Mouse (Mus musculus) CH12.LX (cell line): ENCODE data around the gene Loxl3.
A peak's percentile ranks its signal among the peaks of the same experiment; 100 is the strongest.

ENCODE experiments used
- CTCF ChIP-seq, 2 experiments: IDR thresholded peaks in 1 of 2; conservative IDR thresholded peaks in 1 of 2; 2 replicates each; pipeline ENCODE4 v1.5.1; 2011 to 2012; ENCODE audit warnings: low read depth in 2 of 2, low read length in 2 of 2, improper control_type of control experiment in 1 of 2, inconsistent platforms in 1 of 2, mild to moderate bottlenecking in 1 of 2, moderate library complexity in 1 of 2
- E2F4 ChIP-seq: IDR thresholded peaks from 2 replicates; pipeline ENCODE4 v1.6.1; 2011; ENCODE audit warnings: low read depth, low read length, improper control_type of control experiment; ENCODE audit not compliant: insufficient replicate concordance
- EP300 ChIP-seq: IDR thresholded peaks from 2 replicates; pipeline ENCODE4 v1.6.1; 2011; ENCODE audit warnings: low read length, improper control_type of control experiment
- HCFC1 ChIP-seq: IDR thresholded peaks from 2 replicates; pipeline ENCODE4 v1.6.1; 2012; ENCODE audit warnings: low read depth, mild to moderate bottlenecking, inconsistent platforms, low read length, improper control_type of control experiment
- IRF4 ChIP-seq: IDR thresholded peaks from 2 replicates; pipeline ENCODE4 v1.6.1; 2014; ENCODE audit warnings: low read depth, mild to moderate bottlenecking, inconsistent platforms, low read length, improper control_type of control experiment
- MEF2A ChIP-seq: IDR thresholded peaks from 2 replicates; pipeline ENCODE4 v1.6.1; 2014; ENCODE audit warnings: low read depth, mild to moderate bottlenecking, inconsistent platforms, low read length, improper control_type of control experiment, borderline replicate concordance
- MXI1 ChIP-seq: IDR thresholded peaks from 2 replicates; pipeline ENCODE4 v1.6.1; 2011; ENCODE audit warnings: mild to moderate bottlenecking, low read depth, low read length, improper control_type of control experiment
- NRF1 ChIP-seq: IDR thresholded peaks from 2 replicates; pipeline ENCODE4 v1.6.1; 2014; ENCODE audit warnings: low read depth, mild to moderate bottlenecking, inconsistent platforms, low read length, improper control_type of control experiment, moderate library complexity
- POLR2A ChIP-seq: IDR thresholded peaks from 2 replicates; pipeline ENCODE4 v1.6.1; 2011; ENCODE audit warnings: low read depth, mild to moderate bottlenecking, improper control_type of control experiment, low read length
- POLR2AphosphoS2 ChIP-seq: IDR thresholded peaks from 2 replicates; pipeline ENCODE4 v1.6.1; 2011; ENCODE audit warnings: low read depth, low read length, improper control_type of control experiment
- RCOR1 ChIP-seq: conservative IDR thresholded peaks from 2 replicates; pipeline ENCODE4 v1.6.1; 2012; ENCODE audit warnings: low read depth, mild to moderate bottlenecking, inconsistent platforms, low read length, improper control_type of control experiment
- SMC3 ChIP-seq: IDR thresholded peaks from 2 replicates; pipeline ENCODE4 v1.6.1; 2011; ENCODE audit warnings: low read depth, low read length, improper control_type of control experiment
- TBP ChIP-seq: conservative IDR thresholded peaks from 2 replicates; pipeline ENCODE4 v1.6.1; 2011; ENCODE audit warnings: low read depth, low read length, improper control_type of control experiment
- UBTF ChIP-seq: IDR thresholded peaks from 2 replicates; pipeline ENCODE4 v1.6.1; 2012; ENCODE audit warnings: low read depth, mild to moderate bottlenecking, inconsistent platforms, low read length, improper control_type of control experiment, moderate library complexity

- TF ChIP-seq POLR2A: no peak; the same call in 1 of the 2 replicates
- no peak for TF ChIP-seq TBP
- no peak for TF ChIP-seq UBTF
- no peak for TF ChIP-seq MEF2A
- no peak for TF ChIP-seq E2F4
- TF ChIP-seq CTCF (conservative IDR thresholded peaks at IDR 0.05 in 1 of 2, IDR thresholded peaks at IDR 0.05 in 1 of 2; ENCODE audit: low read depth in 2 of 2, low read length in 2 of 2): no peak
- peak; percentile 77 for TF ChIP-seq HCFC1
- TF ChIP-seq SMC3: no peak
- TF ChIP-seq NRF1: no peak
- TF ChIP-seq MXI1: no peak
- TF ChIP-seq IRF4: no peak
- no peak for TF ChIP-seq EP300
- TF ChIP-seq POLR2AphosphoS2: no peak
- TF ChIP-seq RCOR1: no peak
These were observed 23.8 kb downstream of the Loxl3 start, which contains the start of gene Dqx1 for GRCm38 (mm10) chr6:83057790-83058189.
